Mouse (Mus musculus) MEL (cell line): ENCODE data around the gene Schip1.

Experiments used
- BHLHE40 ChIP-seq: IDR thresholded peaks from 2 replicates; pipeline ENCODE4 v1.6.1; 2012; ENCODE audit warnings: low read depth, mild to moderate bottlenecking, inconsistent platforms, low read length, improper control_type of control experiment, borderline replicate concordance
- CTCF ChIP-seq, 3 experiments: IDR thresholded peaks in 2 of 3; conservative IDR thresholded peaks in 1 of 3; 2 replicates each; pipeline ENCODE4 v1.5.1; 2011 to 2012; ENCODE audit warnings: low read length in 3 of 3, low read depth in 2 of 3, mild to moderate bottlenecking in 2 of 3, improper control_type of control experiment in 1 of 3, inconsistent platforms in 1 of 3, mixed read lengths in 1 of 3, moderate library complexity in 1 of 3; ENCODE audit not compliant: control insufficient read depth in 1 of 3, insufficient read depth in 1 of 3, poor library complexity in 1 of 3, severe bottlenecking in 1 of 3
- GABPA ChIP-seq: IDR thresholded peaks from 2 replicates; pipeline ENCODE4 v1.6.1; 2012; ENCODE audit warnings: low read depth, mild to moderate bottlenecking, inconsistent platforms, low read length, improper control_type of control experiment, moderate library complexity
- KAT2A ChIP-seq: conservative IDR thresholded peaks from 2 replicates; pipeline ENCODE4 v1.6.1; 2012; ENCODE audit warnings: low read depth, low read length, improper control_type of control experiment, inconsistent platforms
- MXI1 ChIP-seq: IDR thresholded peaks from 2 replicates; pipeline ENCODE4 v1.6.1; 2011; ENCODE audit warnings: mild to moderate bottlenecking, low read depth, low read length, improper control_type of control experiment
- POLR2A ChIP-seq, 2 experiments: IDR thresholded peaks; 2 replicates each; pipeline ENCODE4 v1.6.1; 2011 to 2012; ENCODE audit warnings: low read length in 2 of 2, mild to moderate bottlenecking in 2 of 2, control low read depth in 1 of 2, improper control_type of control experiment in 1 of 2, low read depth in 1 of 2, moderate library complexity in 1 of 2; ENCODE audit not compliant: control insufficient read depth in 1 of 2, insufficient read depth in 1 of 2, poor library complexity in 1 of 2
- SIN3A ChIP-seq: IDR thresholded peaks from 2 replicates; pipeline ENCODE4 v1.6.1; 2012; ENCODE audit warnings: low read length, improper control_type of control experiment, inconsistent platforms
- TCF12 ChIP-seq: IDR thresholded peaks from 2 replicates; pipeline ENCODE4 v1.6.1; 2014; ENCODE audit warnings: low read depth, mild to moderate bottlenecking, inconsistent platforms, low read length, improper control_type of control experiment, moderate library complexity

- TF ChIP-seq SIN3A: no peak
- no peak for TF ChIP-seq KAT2A
- TF ChIP-seq POLR2A (IDR thresholded peaks at IDR 0.05; ENCODE audit: control insufficient read depth in 1 of 2, insufficient read depth in 1 of 2, low read depth in 1 of 2, low read length in 2 of 2, poor library complexity in 1 of 2): no peak
- no peak for TF ChIP-seq TCF12
- TF ChIP-seq CTCF (IDR thresholded peaks at IDR 0.05 in 2 of 3, conservative IDR thresholded peaks at IDR 0.05 in 1 of 3; ENCODE audit: control insufficient read depth in 1 of 3, insufficient read depth in 1 of 3, low read depth in 2 of 3, low read length in 3 of 3, poor library complexity in 1 of 3, severe bottlenecking in 1 of 3): no peak
- no peak for TF ChIP-seq GABPA
- TF ChIP-seq BHLHE40: no peak
- TF ChIP-seq MXI1: no peak
Measured at GRCm38 (mm10) chr3:68650251-68650650, 585.6 kb downstream of the Schip1 start.
